Mouse (Mus musculus) CH12.LX (cell line): Measurements from ENCODE around the gene Inhbe. TPM values are rescaled to one million over a fixed set of nuclear protein-coding genes. Genes with fewer than 3 reads are reported as not detected.

ENCODE experiments used
- DNase-seq: peaks from one replicate; pipeline ENCODE4 v3.0.0-alpha.2; 2013; ENCODE audit errors: extremely low read depth
- H3K27ac ChIP-seq: 2 replicates; pipeline ENCODE4 v1.5.1; 2012; ENCODE audit warnings: low read depth, mild to moderate bottlenecking, control low read depth, moderate library complexity; ENCODE audit not compliant: insufficient read depth
- H3K27me3 ChIP-seq: replicated peaks from 2 replicates; pipeline ENCODE3; 2012; ENCODE audit warnings: inconsistent platforms
- H3K36me3 ChIP-seq, 2 experiments: replicated peaks in 1 of 2; 2 replicates each; pipeline versions ENCODE3 to v1.6.1; 2012; ENCODE audit warnings: inconsistent platforms in 1 of 2, low read length in 1 of 2, mild to moderate bottlenecking in 1 of 2, mixed read lengths in 1 of 2, moderate library complexity in 1 of 2; ENCODE audit not compliant: control insufficient read depth in 1 of 2, insufficient read depth in 1 of 2
- H3K4me1 ChIP-seq, 2 experiments: 2 replicates each; pipeline ENCODE4 v1.6.1; 2012; ENCODE audit warnings: inconsistent platforms in 1 of 2, moderate library complexity in 1 of 2; ENCODE audit not compliant: insufficient read depth in 2 of 2, control insufficient read depth in 1 of 2
- H3K4me2 ChIP-seq: 2 replicates; pipeline ENCODE4 v1.6.1; 2012; ENCODE audit warnings: low read depth, mild to moderate bottlenecking, control low read depth; ENCODE audit not compliant: poor library complexity, insufficient read depth, severe bottlenecking
- H3K4me3 ChIP-seq, 3 experiments: fragments of 150-350 bp in 1 of 3; sonication (generic) in 1 of 3; replicated peaks in 1 of 3; 2 replicates each; pipeline versions ENCODE3 to v1.5.1; 2011 to 2012; ENCODE audit warnings: low read depth in 2 of 3, low read length in 2 of 3, mild to moderate bottlenecking in 2 of 3, moderate library complexity in 2 of 3, control low read depth in 1 of 3, improper control_type of control experiment in 1 of 3, inconsistent platforms in 1 of 3, mixed read lengths in 1 of 3; ENCODE audit not compliant: poor library complexity in 1 of 3
- H3K79me2 ChIP-seq: replicated peaks from 2 replicates; pipeline ENCODE4 v1.6.1; 2012; ENCODE audit warnings: mild to moderate bottlenecking, moderate library complexity; ENCODE audit not compliant: control insufficient read depth, poor library complexity, insufficient read depth, severe bottlenecking; ENCODE audit errors: extremely low read depth
- H3K9ac ChIP-seq: 2 replicates; pipeline ENCODE4 v1.6.1; 2012; ENCODE audit warnings: low read depth, mild to moderate bottlenecking, control low read depth, moderate library complexity; ENCODE audit not compliant: insufficient read depth
- H3K9me3 ChIP-seq: replicated peaks from 2 replicates; pipeline ENCODE3; 2012; ENCODE audit warnings: low read length, inconsistent platforms, mixed read lengths
- BHLHE40 ChIP-seq: IDR thresholded peaks from 2 replicates; pipeline ENCODE4 v1.6.1; 2011; ENCODE audit warnings: mild to moderate bottlenecking, low read depth, low read length, improper control_type of control experiment
- CHD1 ChIP-seq: IDR thresholded peaks from 2 replicates; pipeline ENCODE4 v1.6.1; 2012; ENCODE audit warnings: low read depth, low read length, improper control_type of control experiment, inconsistent platforms
- CHD2 ChIP-seq: IDR thresholded peaks from 2 replicates; pipeline ENCODE4 v1.6.1; 2011; ENCODE audit warnings: low read length, improper control_type of control experiment
- CTCF ChIP-seq, 2 experiments: IDR thresholded peaks in 1 of 2; conservative IDR thresholded peaks in 1 of 2; 2 replicates each; pipeline ENCODE4 v1.5.1; 2011 to 2012; ENCODE audit warnings: low read depth in 2 of 2, low read length in 2 of 2, improper control_type of control experiment in 1 of 2, inconsistent platforms in 1 of 2, mild to moderate bottlenecking in 1 of 2, moderate library complexity in 1 of 2
- E2F4 ChIP-seq: IDR thresholded peaks from 2 replicates; pipeline ENCODE4 v1.6.1; 2011; ENCODE audit warnings: low read depth, low read length, improper control_type of control experiment; ENCODE audit not compliant: insufficient replicate concordance
- ELF1 ChIP-seq: IDR thresholded peaks from 2 replicates; pipeline ENCODE4 v1.6.1; 2014; ENCODE audit warnings: low read depth, mild to moderate bottlenecking, inconsistent platforms, low read length, improper control_type of control experiment
- EP300 ChIP-seq: IDR thresholded peaks from 2 replicates; pipeline ENCODE4 v1.6.1; 2011; ENCODE audit warnings: low read length, improper control_type of control experiment
- ETS1 ChIP-seq: conservative IDR thresholded peaks from 2 replicates; pipeline ENCODE4 v1.6.1; 2012; ENCODE audit warnings: low read depth, mild to moderate bottlenecking, inconsistent platforms, low read length, improper control_type of control experiment, moderate library complexity
- GABPA ChIP-seq: IDR thresholded peaks from 2 replicates; pipeline ENCODE4 v1.6.1; 2012; ENCODE audit warnings: low read depth, low read length, improper control_type of control experiment, inconsistent platforms; ENCODE audit not compliant: insufficient replicate concordance
- HCFC1 ChIP-seq: IDR thresholded peaks from 2 replicates; pipeline ENCODE4 v1.6.1; 2012; ENCODE audit warnings: low read depth, mild to moderate bottlenecking, inconsistent platforms, low read length, improper control_type of control experiment
- IRF4 ChIP-seq: IDR thresholded peaks from 2 replicates; pipeline ENCODE4 v1.6.1; 2014; ENCODE audit warnings: low read depth, mild to moderate bottlenecking, inconsistent platforms, low read length, improper control_type of control experiment
- JUND ChIP-seq: conservative IDR thresholded peaks from 2 replicates; pipeline ENCODE4 v1.6.1; 2011; ENCODE audit warnings: low read depth, low read length, improper control_type of control experiment
- KAT2A ChIP-seq: IDR thresholded peaks from 2 replicates; pipeline ENCODE4 v1.6.1; 2012; ENCODE audit warnings: low read length, improper control_type of control experiment, inconsistent platforms; ENCODE audit not compliant: insufficient replicate concordance
- MAX ChIP-seq: IDR thresholded peaks from 2 replicates; pipeline ENCODE4 v1.6.1; 2011; ENCODE audit warnings: low read length, improper control_type of control experiment
- MAZ ChIP-seq: IDR thresholded peaks from 2 replicates; pipeline ENCODE4 v1.6.1; 2012; ENCODE audit warnings: low read depth, mild to moderate bottlenecking, inconsistent platforms, low read length, improper control_type of control experiment, moderate library complexity
- MXI1 ChIP-seq: IDR thresholded peaks from 2 replicates; pipeline ENCODE4 v1.6.1; 2011; ENCODE audit warnings: mild to moderate bottlenecking, low read depth, low read length, improper control_type of control experiment
- NELFE ChIP-seq: IDR thresholded peaks from 2 replicates; pipeline ENCODE4 v1.6.1; 2011; ENCODE audit warnings: low read depth, low read length, improper control_type of control experiment
- NRF1 ChIP-seq: IDR thresholded peaks from 2 replicates; pipeline ENCODE4 v1.6.1; 2014; ENCODE audit warnings: low read depth, mild to moderate bottlenecking, inconsistent platforms, low read length, improper control_type of control experiment, moderate library complexity
- POLR2A ChIP-seq: IDR thresholded peaks from 2 replicates; pipeline ENCODE4 v1.6.1; 2011; ENCODE audit warnings: low read depth, mild to moderate bottlenecking, improper control_type of control experiment, low read length
- RAD21 ChIP-seq: IDR thresholded peaks from 2 replicates; pipeline ENCODE4 v1.6.1; 2011; ENCODE audit warnings: low read depth, mild to moderate bottlenecking, low read length, improper control_type of control experiment, moderate library complexity
- SIN3A ChIP-seq: IDR thresholded peaks from 2 replicates; pipeline ENCODE4 v1.6.1; 2012; ENCODE audit warnings: low read length, improper control_type of control experiment, inconsistent platforms
- TBP ChIP-seq: conservative IDR thresholded peaks from 2 replicates; pipeline ENCODE4 v1.6.1; 2011; ENCODE audit warnings: low read depth, low read length, improper control_type of control experiment
- TCF12 ChIP-seq: IDR thresholded peaks from 2 replicates; pipeline ENCODE4 v1.6.1; 2014; ENCODE audit warnings: low read depth, mild to moderate bottlenecking, inconsistent platforms, low read length, improper control_type of control experiment
- UBTF ChIP-seq: IDR thresholded peaks from 2 replicates; pipeline ENCODE4 v1.6.1; 2012; ENCODE audit warnings: low read depth, mild to moderate bottlenecking, inconsistent platforms, low read length, improper control_type of control experiment, moderate library complexity
- USF1 ChIP-seq: IDR thresholded peaks from 2 replicates; pipeline ENCODE4 v1.6.1; 2014; ENCODE audit warnings: low read depth, mild to moderate bottlenecking, inconsistent platforms, low read length, improper control_type of control experiment
- USF2 ChIP-seq: conservative IDR thresholded peaks from 2 replicates; pipeline ENCODE4 v1.6.1; 2011; ENCODE audit warnings: low read depth, low read length, improper control_type of control experiment
- ZC3H11A ChIP-seq: IDR thresholded peaks from 2 replicates; pipeline ENCODE4 v1.6.1; 2012; ENCODE audit warnings: low read depth, mild to moderate bottlenecking, inconsistent platforms, low read length, improper control_type of control experiment
- ZKSCAN1 ChIP-seq: IDR thresholded peaks from 2 replicates; pipeline ENCODE4 v1.6.1; 2012; ENCODE audit warnings: low read depth, inconsistent platforms, low read length, improper control_type of control experiment, borderline replicate concordance
- ZMIZ1 ChIP-seq: IDR thresholded peaks from 2 replicates; pipeline ENCODE4 v1.6.1; 2012; ENCODE audit warnings: low read depth, mild to moderate bottlenecking, inconsistent platforms, low read length, improper control_type of control experiment
- dilution Hi-C: fragments of 300-500 bp; cut with MboI; formaldehyde crosslinking; loops from 2 replicates; pipeline ENCODE4 v1.14.3; 2020; ENCODE audit warnings: low sequenced_read_pairs; ENCODE audit not compliant: extremely low pct_unique_long_range_greater_than_20kb, extremely low pct_ligation_motif_present
- in situ Hi-C: fragments of 300-500 bp; cut with MboI; formaldehyde crosslinking; loops from 3 replicates; pipeline ENCODE4 v1.14.3; 2019; ENCODE audit warnings: low sequenced_read_pairs, low pct_ligation_motif_present, low pct_unique_long_range_greater_than_20kb, mixed read lengths
- polyA plus RNA-seq: library from polyadenylated mRNA; unstranded; fragments of >175 nt; gene quantifications from 2 replicates; pipeline ENCODE4 v1.2.1, GENCODE M21; 2012; ENCODE audit warnings: low read depth; ENCODE audit not compliant: insufficient read length
- total RNA-seq, 2 experiments: library from RNA; depleted of rRNA; stranded (reverse); fragments of 300-350 nt in 1 of 2; fragments of >200 nt in 1 of 2; gene quantifications; 2 replicates each; pipeline ENCODE4 v1.2.3; 2012 to 2014

The Inhbe gene
- total and polyA plus RNA-seq, 3 experiments: 0.83 to 2.6 (median 0.89) TPM

GRCm38 (mm10) chr10:127380767-127381742 is 26.8 kb upstream of the Inhbe start:
- H3K27ac ChIP-seq: peak overlapping the region; percentile 95
- DNase-seq: peak; percentile 82

GRCm38 (mm10) chr10:127380251-127380691 is 26.1 kb upstream of the Inhbe start, which contains the start of gene R3hdm2:
TSS of gene R3hdm2 (plus strand) at chr10:127380327.
- H3K27me3 ChIP-seq: no peaks in the 10 kb centered on the region
- H3K9me3 ChIP-seq: peaks cover 4% of the 10 kb centered on the region
- peaks cover 13% of the 10 kb centered on the region for H3K79me2 ChIP-seq
- peaks cover 2 to 18% of the 10 kb centered on the region in 2 experiments; a peak in 3 of 4 replicates for H3K4me1 ChIP-seq
- in situ Hi-C loops (no loop called here), dilution Hi-C loops (no loop called here)
- H3K4me3 ChIP-seq: peak within 1 kb of the TSS; percentile 69 to 86 (median 80)
- peak within 1 kb of the TSS; percentile 98 for H3K4me2 ChIP-seq
- peak within 1 kb of the TSS; percentile 95 for H3K9ac ChIP-seq
- peak; percentile 88 for DNase-seq
- peaks cover 0 to 8% of the 10 kb centered on the region in 2 experiments for H3K36me3 ChIP-seq
- peak within 1 kb of the TSS; percentile 95 for H3K27ac ChIP-seq
- TF ChIP-seq POLR2A (peak; percentile 65), MXI1 (no peak; the same call in 1 of the 2 replicates), GABPA (no peak), ZC3H11A (no peak), CHD2 (peak; percentile 47; the same call in 1 of the 2 replicates), SIN3A (0 out of 2 replicates have a peak, but pooled peaks have one; percentile 4), CHD1 (no peak), E2F4 (no peak), HCFC1 (peak; percentile 63), ETS1 (no peak), NRF1 (peak; percentile 71), KAT2A (peak; percentile 49; the same call in 1 of the 2 replicates), USF2 (no peak), USF1 (no peak), BHLHE40 (no peak), IRF4 (peak; percentile 33; the same call in 1 of the 2 replicates), UBTF (0 out of 2 replicates have a peak, but pooled peaks have one; percentile 42), MAX (no peak), NELFE (peak; percentile 44), ZKSCAN1 (no peak), ELF1 (peak; percentile 90)

More at GRCm38 (mm10) chr10:127380767-127381742, 26.8 kb upstream of the Inhbe start:
- H3K4me3 ChIP-seq: peak overlapping the region; percentile 69 to 86 (median 80)
- peaks cover 13% of the 10 kb centered on the region for H3K79me2 ChIP-seq
- H3K27me3 ChIP-seq: no peaks in the 10 kb centered on the region
- in situ Hi-C loops: no loop called here
- no peak for TF ChIP-seq EP300
- peak; percentile 45; the same call in 1 of the 2 replicates for TF ChIP-seq MXI1
- TF ChIP-seq JUND: no peak
- TF ChIP-seq GABPA: no peak
- 0 out of 2 replicates have a peak, but pooled peaks have one; percentile 28 for TF ChIP-seq TCF12
- TF ChIP-seq HCFC1: no peak
- peak; percentile 56; the same call in 1 of the 2 replicates for TF ChIP-seq NELFE
- TF ChIP-seq E2F4: no peak
- TF ChIP-seq RAD21: no peak
- 0 out of 2 replicates have a peak, but pooled peaks have one; percentile 13 for TF ChIP-seq BHLHE40
- TF ChIP-seq MAZ: peak; percentile 72
- TF ChIP-seq ZMIZ1: peak; percentile 49; the same call in 1 of the 2 replicates
- TF ChIP-seq SIN3A: peak; percentile 30; the same call in 1 of the 2 replicates
- TF ChIP-seq TBP: peak; percentile 68
- peak in 1 of 2 experiments; percentile 34; a peak in 2 of 4 replicates for TF ChIP-seq CTCF (conservative IDR thresholded peaks at IDR 0.05 in 1 of 2, IDR thresholded peaks at IDR 0.05 in 1 of 2; ENCODE audit: low read depth in 2 of 2, low read length in 2 of 2)
- TF ChIP-seq CHD1: 0 out of 2 replicates have a peak, but pooled peaks have one; percentile 44
- TF ChIP-seq POLR2A: peak; percentile 67
- TF ChIP-seq IRF4: peak; percentile 31; the same call in 1 of the 2 replicates
- no peak for TF ChIP-seq ZC3H11A
- H3K9ac ChIP-seq: peak overlapping the region; percentile 95
- dilution Hi-C loops: no loop called here
- peaks cover 2 to 18% of the 10 kb centered on the region in 2 experiments; a peak in 3 of 4 replicates for H3K4me1 ChIP-seq
- peaks cover 1% of the 10 kb centered on the region for H3K9me3 ChIP-seq
- peak overlapping the region; percentile 98 for H3K4me2 ChIP-seq
- peaks cover 0 to 8% of the 10 kb centered on the region in 2 experiments for H3K36me3 ChIP-seq
